Mouse (Mus musculus) activated CD4-positive, CD25-positive, alpha-beta regulatory T cell, adult 4 months (primary cell): Measurements from ENCODE around the gene Iqsec1. TPM values are rescaled to one million over a fixed set of nuclear protein-coding genes. Genes with fewer than 3 reads are reported as not detected.

Experiments
- ATAC-seq: one replicate; pipeline ENCODE4 v1.8.0; 2017
- polyA plus RNA-seq, 2 experiments: library from polyadenylated mRNA; unstranded; fragments of 100-300 nt; shearing (Covaris generic); gene quantifications; one replicate each; pipeline ENCODE4 v1.2.1; 2017

Gene Iqsec1
- polyA plus RNA-seq: 10 to 100 TPM in 1 of 2 experiments, 1 to 10 TPM in 1; 6.7 to 10.2 TPM

- peak; percentile 59 for ATAC-seq
Measured at GRCm38 (mm10) chr6:90988648-90989317, at the start of gene Iqsec1. Gene Iqsec1, minus strand, starts transcription at chr6:90988685.

- ATAC-seq: no peak
Measured at GRCm38 (mm10) chr6:91028256-91028655, 39.8 kb upstream of the Iqsec1 start.

- no peak for ATAC-seq
Measured at GRCm38 (mm10) chr6:91020810-91021209, 32.3 kb upstream of the Iqsec1 start.

GRCm38 (mm10) chr6:91016600-91017230 lies 28.2 kb upstream of the Iqsec1 start:
- no peak for ATAC-seq

- no peak for ATAC-seq
Measured at GRCm38 (mm10) chr6:91014198-91014958, 25.9 kb upstream of the Iqsec1 start.

- ATAC-seq: no peak
Measured at GRCm38 (mm10) chr6:91012458-91012857, 24.0 kb upstream of the Iqsec1 start.

- no peak for ATAC-seq
Measured at GRCm38 (mm10) chr6:91011568-91011967, 23.1 kb upstream of the Iqsec1 start.

- ATAC-seq: no peak
Measured at GRCm38 (mm10) chr6:91008284-91008830, 19.9 kb upstream of the Iqsec1 start.

GRCm38 (mm10) chr6:91007207-91007606 lies 18.7 kb upstream of the Iqsec1 start:
- no peak for ATAC-seq

GRCm38 (mm10) chr6:91004157-91004556 lies 15.7 kb upstream of the Iqsec1 start:
- no peak for ATAC-seq

GRCm38 (mm10) chr6:91003310-91003995 lies 15.0 kb upstream of the Iqsec1 start:
- ATAC-seq: no peak

- no peak for ATAC-seq
Measured at GRCm38 (mm10) chr6:91001566-91001965, 13.1 kb upstream of the Iqsec1 start.

GRCm38 (mm10) chr6:91000819-91001525 lies 12.5 kb upstream of the Iqsec1 start:
- ATAC-seq: no peak

GRCm38 (mm10) chr6:90999176-90999575 lies 10.7 kb upstream of the Iqsec1 start:
- no peak for ATAC-seq

- ATAC-seq: no peak
Measured at GRCm38 (mm10) chr6:90997025-90997424, 8.5 kb upstream of the Iqsec1 start.

GRCm38 (mm10) chr6:90996181-90996580 lies 7.7 kb upstream of the Iqsec1 start:
- ATAC-seq: no peak

GRCm38 (mm10) chr6:90988299-90988625 lies 223 bp downstream of the Iqsec1 start:
- no peak for ATAC-seq

GRCm38 (mm10) chr6:90987561-90988298 lies 755 bp downstream of the Iqsec1 start:
- ATAC-seq: no peak

GRCm38 (mm10) chr6:90984101-90984500 lies 4.4 kb downstream of the Iqsec1 start:
- ATAC-seq: no peak

GRCm38 (mm10) chr6:90974279-90974678 lies 14.2 kb downstream of the Iqsec1 start:
- ATAC-seq: no peak

GRCm38 (mm10) chr6:90969341-90969871 lies 19.1 kb downstream of the Iqsec1 start:
- no peak for ATAC-seq
